Mouse (Mus musculus) frontal cortex, postnatal 10 days (tissue): ENCODE data around the gene Ifngr1.

Experiments used
- DNase-seq, 2 experiments: peaks; one replicate each; pipeline ENCODE4 v3.0.0; 2022; ENCODE audit warnings: low spot score in 2 of 2, mixed read lengths in 1 of 2

The Ifngr1 gene

GRCm38 (mm10) chr10:19639630-19640029, 47.9 kb downstream of the Ifngr1 start:
- no peak for DNase-seq

DNA sequence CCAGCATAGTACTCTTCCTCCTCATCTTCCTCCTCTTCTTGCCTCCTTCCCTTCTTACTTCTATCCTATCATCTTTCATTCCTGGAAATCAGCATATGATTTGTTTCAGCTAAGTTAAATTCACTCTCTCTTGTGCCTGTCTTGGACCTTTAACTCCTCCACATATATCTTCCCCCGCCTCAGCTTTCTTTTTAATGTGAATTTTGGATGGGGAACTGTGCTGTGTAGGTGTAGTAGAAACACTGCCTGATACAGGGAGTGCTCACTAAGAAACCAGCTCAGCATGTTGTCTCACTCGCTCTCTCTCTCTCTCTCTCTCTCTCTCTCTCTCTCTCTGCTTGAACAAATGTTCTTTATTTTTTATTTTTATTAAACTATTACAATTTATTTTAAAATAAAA, 53.4 kb downstream of the Ifngr1 start:
- DNase-seq, result no peak

DNA sequence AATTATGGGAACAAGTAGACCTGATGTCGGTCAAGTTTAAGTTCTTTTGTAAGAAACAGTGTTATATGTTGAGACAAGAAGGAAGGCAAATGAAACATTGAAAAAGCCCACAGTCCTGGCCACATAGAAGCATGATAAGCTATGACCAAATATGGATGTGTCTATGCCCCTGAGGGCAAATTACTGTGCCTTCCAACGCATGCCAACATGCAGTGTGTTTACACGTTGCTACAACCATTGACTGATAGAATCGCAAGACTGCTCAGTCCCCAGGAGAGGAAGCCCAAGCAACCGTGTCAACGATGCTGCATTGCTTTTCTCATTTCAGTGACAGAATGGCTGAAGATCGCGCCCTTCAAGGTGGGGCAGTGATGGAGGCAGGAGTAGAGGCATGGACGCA, 65.7 kb downstream of the Ifngr1 start:
- no peak for DNase-seq
